Mouse (Mus musculus) heart, adult 2 months (tissue): Measurements from ENCODE around the gene Gm5662.
"Not testable (repeated sequence)": the region's sequence is repeated elsewhere in the genome, so short reads cannot be mapped to it uniquely, and the experiment has no call there.

ENCODE experiments used
- CTCF ChIP-seq: fragments of 200-600 bp; IDR thresholded peaks from 2 replicates; pipeline ENCODE4 v1.8.1; 2022; ENCODE audit warnings: antibody characterized with exemption, mild to moderate bottlenecking, moderate library complexity
- EP300 ChIP-seq: fragments of 200-500 bp; IDR thresholded peaks from 2 replicates; pipeline ENCODE4 v1.6.1; 2011; ENCODE audit warnings: low read depth, low read length, control low read depth; ENCODE audit not compliant: insufficient read depth
- POLR2A ChIP-seq: fragments of 200-500 bp; IDR thresholded peaks from 2 replicates; pipeline ENCODE4 v1.6.1; 2011; ENCODE audit warnings: mild to moderate bottlenecking, low read depth, low read length, control low read depth; ENCODE audit not compliant: insufficient read depth

DNA sequence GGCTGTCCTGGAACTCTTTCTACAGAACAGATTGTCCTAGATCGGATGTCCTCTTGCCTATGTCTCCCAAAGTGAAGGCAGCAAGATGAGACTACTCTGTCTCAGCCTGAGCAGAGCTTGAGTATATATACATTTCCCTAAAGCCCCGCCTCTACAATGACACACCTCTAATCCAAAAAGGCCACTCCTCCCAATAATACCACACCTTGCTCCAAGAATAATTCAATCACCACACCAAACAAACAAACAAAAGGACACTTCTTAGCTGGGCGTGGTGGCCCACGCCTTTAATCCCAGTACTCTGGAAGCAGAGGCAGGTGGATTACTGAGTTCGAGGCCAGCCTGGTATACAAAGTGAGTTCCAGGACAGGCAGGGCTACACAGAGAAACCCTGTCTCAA, at the start of gene Gm5662:
- TF ChIP-seq POLR2A, CTCF, EP300: not testable (repeated sequence)
